Mouse (Mus musculus) heart, embryonic 12.5 days (tissue): ENCODE measurements around the gene Tspan13. TPM values are rescaled to one million over a fixed set of nuclear protein-coding genes. Genes with fewer than 3 reads are reported as not detected.

ENCODE experiments used
- ATAC-seq: fragments of 200-750 bp; cut with Nextera tagmentation; 2 replicates; pipeline ENCODE4 v1.8.0; 2017; ENCODE audit warnings: moderate TSS enrichment, moderate library complexity; ENCODE audit not compliant: insufficient number of reproducible peaks, low FRiP score
- H3K27ac ChIP-seq: fragments of 300-500 bp; sonication (generic); 2 replicates; pipeline ENCODE4 v1.5.1; 2016; ENCODE audit warnings: mild to moderate bottlenecking, moderate library complexity; ENCODE audit not compliant: poor library complexity, severe bottlenecking
- H3K27me3 ChIP-seq: fragments of 300-500 bp; sonication (generic); replicated peaks from 2 replicates; pipeline ENCODE4 v1.6.1; 2016; ENCODE audit warnings: mild to moderate bottlenecking, moderate library complexity
- H3K36me3 ChIP-seq: fragments of 300-500 bp; sonication (generic); 2 replicates; pipeline ENCODE4 v1.6.1; 2016; ENCODE audit warnings: mild to moderate bottlenecking, moderate library complexity
- H3K4me1 ChIP-seq: fragments of 300-500 bp; sonication (generic); replicated peaks from 2 replicates; pipeline ENCODE4 v1.6.1; 2016; ENCODE audit warnings: mild to moderate bottlenecking
- H3K4me2 ChIP-seq: fragments of 300-500 bp; sonication (generic); 2 replicates; pipeline ENCODE4 v1.6.1; 2016; ENCODE audit warnings: mild to moderate bottlenecking, moderate library complexity
- H3K4me3 ChIP-seq: fragments of 300-500 bp; sonication (generic); 2 replicates; pipeline ENCODE4 v1.5.1; 2016; ENCODE audit warnings: mild to moderate bottlenecking
- H3K9ac ChIP-seq: fragments of 300-500 bp; sonication (generic); 2 replicates; pipeline ENCODE4 v1.6.1; 2016; ENCODE audit warnings: mild to moderate bottlenecking, moderate library complexity
- H3K9me3 ChIP-seq: fragments of 300-500 bp; sonication (generic); replicated peaks from 2 replicates; pipeline ENCODE4 v1.6.1; 2016; ENCODE audit warnings: mild to moderate bottlenecking, moderate library complexity
- WGBS: fragments of 180-500 bp; shearing (Covaris S2); methylation state at CpG from one replicate; pipeline ENCODE4 v1.1.7; 2016; 5-methylcytosine and 5-hydroxymethylcytosine counted together
- polyA plus RNA-seq: library from polyadenylated mRNA; unstranded; fragments of >200 nt; fragmentation: Nextera tagmentation; extraction: Ambion mirVana; gene quantifications from 2 replicates; pipeline ENCODE4 v1.2.1, GENCODE M21; 2016

Tspan13 gene
- polyA plus RNA-seq: 72.7 and 77.4 TPM in 2 replicates

- Histone ChIP-seq H3K27ac (0 out of 2 replicates have a peak within 1 kb of the TSS, but pooled peaks have one; percentile 14), H3K4me2 (peak within 1 kb of the TSS; percentile 73), H3K4me1 (peaks cover 21% of the 10 kb centered on the region), H3K36me3 (no peaks in the 10 kb centered on the region), H3K9ac (peak within 1 kb of the TSS; percentile 90), H3K27me3 (no peaks in the 10 kb centered on the region), H3K4me3 (peak within 1 kb of the TSS; percentile 90), H3K9me3 (no peaks in the 10 kb centered on the region)
- peak; percentile 93 for ATAC-seq
- WGBS: under 1% methylated on average over 35 of the region's 35 CpGs
Measured at GRCm38 (mm10) chr12:36042348-36042778, at the start of gene Tspan13. Gene Tspan13, minus strand, starts transcription at chr12:36042500.

- H3K4me2 ChIP-seq: no peak overlapping the region
- no peak overlapping the region for H3K27ac ChIP-seq
- H3K9ac ChIP-seq: no peak overlapping the region
- H3K4me3 ChIP-seq: no peak overlapping the region
- H3K36me3 ChIP-seq: peaks cover 51% of the 10 kb centered on the region
- no peaks in the 10 kb centered on the region for H3K9me3 ChIP-seq
- WGBS: 90% methylated on average over 10 of the region's 10 CpGs
- peaks cover 8% of the 10 kb centered on the region; the same call in 1 of the 2 replicates for H3K4me1 ChIP-seq
- no peak for ATAC-seq
- no peaks in the 10 kb centered on the region for H3K27me3 ChIP-seq
Measured at GRCm38 (mm10) chr12:36091964-36092363, 49.7 kb upstream of the Tspan13 start.

GRCm38 (mm10) chr12:36089221-36089620, 46.9 kb upstream of the Tspan13 start:
- Histone ChIP-seq H3K4me1 (peaks cover 8% of the 10 kb centered on the region; the same call in 1 of the 2 replicates), H3K36me3 (peaks cover 30% of the 10 kb centered on the region), H3K27me3 (no peaks in the 10 kb centered on the region), H3K9me3 (no peaks in the 10 kb centered on the region), H3K9ac (no peak overlapping the region), H3K4me2 (no peak overlapping the region), H3K4me3 (no peak overlapping the region), H3K27ac (no peak overlapping the region)
- ATAC-seq: no peak
- WGBS: 60% methylated on average over 6 of the region's 6 CpGs

- ATAC-seq: no peak
- Histone ChIP-seq H3K4me2 (no peak overlapping the region), H3K4me3 (no peak overlapping the region), H3K9me3 (no peaks in the 10 kb centered on the region), H3K27ac (no peak overlapping the region), H3K36me3 (peaks cover 29% of the 10 kb centered on the region), H3K9ac (no peak overlapping the region), H3K4me1 (peaks cover 8% of the 10 kb centered on the region; the same call in 1 of the 2 replicates), H3K27me3 (no peaks in the 10 kb centered on the region)
- 79% methylated on average over 1 of the region's 1 CpGs for WGBS
Measured at GRCm38 (mm10) chr12:36088804-36089203, 46.5 kb upstream of the Tspan13 start.

GRCm38 (mm10) chr12:36085380-36085779, 43.1 kb upstream of the Tspan13 start:
- no peak for ATAC-seq
- H3K9ac ChIP-seq: no peak overlapping the region
- no peak overlapping the region for H3K27ac ChIP-seq
- H3K4me1 ChIP-seq: peaks cover 8% of the 10 kb centered on the region; the same call in 1 of the 2 replicates
- 87% methylated on average over 2 of the region's 2 CpGs for whole genome bisulfite sequencing
- H3K4me2 ChIP-seq: no peak overlapping the region
- H3K9me3 ChIP-seq: no peaks in the 10 kb centered on the region
- H3K4me3 ChIP-seq: no peak overlapping the region
- no peaks in the 10 kb centered on the region for H3K27me3 ChIP-seq
- H3K36me3 ChIP-seq: no peaks in the 10 kb centered on the region

- Histone ChIP-seq H3K9ac (no peak overlapping the region), H3K4me3 (no peak overlapping the region), H3K27ac (no peak overlapping the region), H3K27me3 (no peaks in the 10 kb centered on the region), H3K9me3 (no peaks in the 10 kb centered on the region), H3K4me1 (peaks cover 5% of the 10 kb centered on the region; the same call in 1 of the 2 replicates), H3K4me2 (no peak overlapping the region), H3K36me3 (no peaks in the 10 kb centered on the region)
- 68% methylated on average over 4 of the region's 4 CpGs for WGBS
- ATAC-seq: no peak
Measured at GRCm38 (mm10) chr12:36078101-36078899, 36.0 kb upstream of the Tspan13 start.

GRCm38 (mm10) chr12:36072860-36073259, 30.6 kb upstream of the Tspan13 start:
- H3K27me3 ChIP-seq: no peaks in the 10 kb centered on the region
- 28% methylated on average over 5 of the region's 5 CpGs for WGBS
- no peak overlapping the region for H3K4me3 ChIP-seq
- peaks cover 12% of the 10 kb centered on the region for H3K4me1 ChIP-seq
- no peak overlapping the region for H3K9ac ChIP-seq
- no peaks in the 10 kb centered on the region for H3K36me3 ChIP-seq
- H3K4me2 ChIP-seq: no peak overlapping the region
- ATAC-seq: no peak
- H3K27ac ChIP-seq: no peak overlapping the region
- no peaks in the 10 kb centered on the region for H3K9me3 ChIP-seq

GRCm38 (mm10) chr12:36070231-36070630, 27.9 kb upstream of the Tspan13 start:
- Histone ChIP-seq H3K36me3 (no peaks in the 10 kb centered on the region), H3K27ac (no peak overlapping the region), H3K4me2 (no peak overlapping the region), H3K9me3 (no peaks in the 10 kb centered on the region), H3K4me3 (no peak overlapping the region), H3K27me3 (no peaks in the 10 kb centered on the region), H3K4me1 (peaks cover 12% of the 10 kb centered on the region), H3K9ac (no peak overlapping the region)
- 83% methylated on average over 4 of the region's 4 CpGs for WGBS
- no peak for ATAC-seq

GRCm38 (mm10) chr12:36067538-36067937, 25.2 kb upstream of the Tspan13 start:
- no peak overlapping the region for H3K9ac ChIP-seq
- H3K4me1 ChIP-seq: no peaks in the 10 kb centered on the region
- no peak overlapping the region for H3K4me3 ChIP-seq
- 0 out of 2 replicates have a peak, but pooled peaks cover 6% of the 10 kb centered on the region for H3K9me3 ChIP-seq
- no peak for ATAC-seq
- no peak overlapping the region for H3K27ac ChIP-seq
- WGBS: 87% methylated on average over 2 of the region's 2 CpGs
- H3K4me2 ChIP-seq: no peak overlapping the region
- no peaks in the 10 kb centered on the region for H3K36me3 ChIP-seq
- H3K27me3 ChIP-seq: no peaks in the 10 kb centered on the region

- 60% methylated on average over 1 of the region's 1 CpGs for WGBS
- ATAC-seq: no peak
- Histone ChIP-seq H3K27me3 (no peaks in the 10 kb centered on the region), H3K36me3 (no peaks in the 10 kb centered on the region), H3K27ac (no peak overlapping the region), H3K4me2 (no peak overlapping the region), H3K9me3 (0 out of 2 replicates have a peak, but pooled peaks cover 6% of the 10 kb centered on the region), H3K4me1 (no peaks in the 10 kb centered on the region), H3K9ac (no peak overlapping the region), H3K4me3 (no peak overlapping the region)
Measured at GRCm38 (mm10) chr12:36065911-36066310, 23.6 kb upstream of the Tspan13 start.

- Histone ChIP-seq H3K9me3 (no peaks in the 10 kb centered on the region), H3K4me3 (no peak overlapping the region), H3K9ac (no peak overlapping the region), H3K27me3 (no peaks in the 10 kb centered on the region), H3K27ac (no peak overlapping the region), H3K36me3 (no peaks in the 10 kb centered on the region), H3K4me2 (no peak overlapping the region), H3K4me1 (peaks cover 6% of the 10 kb centered on the region; the same call in 1 of the 2 replicates)
- WGBS: 36% methylated on average over 2 of the region's 2 CpGs
- peak; percentile 33; the same call in 1 of the 2 replicates for ATAC-seq
Measured at GRCm38 (mm10) chr12:36057699-36058098, 15.4 kb upstream of the Tspan13 start.
